Mouse (Mus musculus): ENCODE measurements around the gene Tmem97.

DNA sequence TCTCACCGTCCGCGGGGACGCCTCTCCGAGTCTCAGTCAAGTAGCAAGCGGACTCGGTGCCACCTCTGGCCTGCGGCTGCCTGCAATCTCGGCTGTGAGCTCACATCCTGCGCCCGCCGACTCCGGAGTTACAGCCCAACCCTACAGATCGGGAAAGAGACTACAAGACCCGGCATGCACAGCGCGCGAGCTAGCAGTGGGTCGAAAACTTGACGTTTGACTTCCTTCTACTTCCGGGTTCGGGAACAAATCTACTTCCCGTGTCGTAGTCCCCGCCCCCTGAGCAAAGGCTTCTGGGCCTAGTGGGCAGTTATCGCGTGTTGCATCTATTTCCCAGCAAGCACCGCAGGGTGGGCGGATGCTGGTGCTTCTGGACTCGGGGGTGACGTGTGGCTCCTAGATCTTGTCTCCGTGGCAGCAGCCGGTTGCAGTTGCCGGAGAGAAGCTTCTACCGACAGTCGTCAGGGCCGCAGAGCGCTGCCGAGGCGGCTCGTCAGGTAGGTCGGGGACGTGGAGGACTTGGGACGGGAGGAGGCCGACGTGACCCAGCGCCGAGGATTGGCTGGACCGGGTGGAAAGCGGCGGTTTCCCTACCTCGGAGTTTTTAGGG, 14.4 kb downstream of the Tmem97 start, which contains the start of the genes Tnfaip1 and Ift20:
- TF ChIP-seq POLR2A (IDR thresholded peaks at IDR 0.05; ENCODE audit: borderline replicate concordance, extremely low read depth, insufficient read depth, insufficient read length, poor library complexity, severe bottlenecking) (peak; percentile 56; the same call in 1 of the 2 replicates), CTCF (IDR thresholded peaks at IDR 0.05; ENCODE audit: borderline replicate concordance, extremely low read depth, insufficient read depth, insufficient read length) (no peak)

Measured in brain, embryonic 14.5 days (tissue).